Mouse (Mus musculus) layer of hippocampus, postnatal 25 days (tissue): ENCODE data around the gene Elp4. TPM values are rescaled to one million over a fixed set of nuclear protein-coding genes. Genes with fewer than 3 reads are reported as not detected.

ENCODE experiments used
- DNase-seq, 2 experiments: peaks; one replicate each; pipeline ENCODE4 v3.0.0; 2022; ENCODE audit warnings: mixed read lengths in 2 of 2, low spot score in 1 of 2; ENCODE audit errors: extremely low spot score in 1 of 2
- total RNA-seq, 2 experiments: library from RNA; stranded (reverse); gene quantifications; 2 replicates each; pipeline ENCODE4 v1.2.3; 2021

The Elp4 gene
- total RNA-seq, 2 experiments from 2014 or later: 20.7 to 21.7 TPM

DNA sequence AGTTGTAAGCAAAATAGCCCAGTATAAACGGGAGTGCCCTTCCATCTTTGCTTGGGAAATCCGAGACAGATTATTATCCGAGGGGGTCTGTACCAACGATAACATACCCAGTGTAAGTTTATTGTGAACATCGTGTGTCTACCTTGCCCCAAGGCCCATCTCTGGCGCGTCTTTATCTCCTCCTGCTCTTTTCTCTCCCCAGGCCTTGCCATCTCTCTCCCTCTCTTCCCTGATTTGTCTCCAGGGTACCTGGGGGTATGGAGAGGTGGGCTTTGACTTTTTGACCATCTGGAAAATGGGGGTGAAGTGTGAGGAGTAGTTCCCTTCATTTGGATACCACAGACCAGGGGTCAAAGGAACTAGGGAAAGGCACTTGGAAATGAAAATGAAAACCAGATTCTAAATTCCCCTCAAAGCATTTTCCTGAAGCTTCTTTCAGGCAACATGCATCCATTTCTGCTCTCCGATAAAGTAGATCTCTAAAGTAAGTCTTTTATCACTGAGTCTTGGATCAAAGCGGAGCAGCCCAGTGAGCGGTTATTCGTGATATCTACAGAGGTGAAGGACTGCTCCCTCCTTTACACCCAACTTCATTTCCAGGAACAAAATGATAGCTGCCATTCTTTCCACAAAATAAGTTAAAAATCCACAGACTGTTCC lies 219.2 kb downstream of the Elp4 start:
- DNase-seq: no peak

DNA sequence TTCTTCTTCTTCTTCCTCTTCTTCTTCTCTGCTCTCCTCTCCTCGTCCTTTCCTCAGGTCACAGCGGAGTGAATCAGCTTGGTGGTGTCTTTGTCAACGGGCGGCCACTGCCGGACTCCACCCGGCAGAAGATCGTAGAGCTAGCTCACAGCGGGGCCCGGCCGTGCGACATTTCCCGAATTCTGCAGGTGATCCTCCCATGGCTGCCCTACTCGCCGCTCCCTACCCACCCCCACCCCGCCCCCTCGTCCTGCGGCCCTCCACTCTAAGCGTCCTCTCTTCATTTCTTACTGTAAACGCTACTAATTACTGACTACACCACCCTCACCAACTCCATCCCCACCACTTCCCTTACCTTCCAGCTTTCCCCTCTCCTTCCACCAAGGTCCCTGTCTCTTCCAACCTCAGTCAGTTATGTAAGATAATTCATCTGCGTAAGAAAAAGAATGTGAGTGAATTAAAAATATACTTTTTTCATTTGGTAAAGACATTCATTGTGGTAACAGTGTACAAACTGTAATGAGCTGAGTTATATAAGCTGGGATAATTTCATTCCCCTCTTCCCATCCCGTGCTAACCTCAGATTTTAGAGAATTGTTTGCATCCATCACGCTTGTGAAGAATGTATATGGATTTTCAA lies 220.5 kb downstream of the Elp4 start:
- DNase-seq: no peak

DNA sequence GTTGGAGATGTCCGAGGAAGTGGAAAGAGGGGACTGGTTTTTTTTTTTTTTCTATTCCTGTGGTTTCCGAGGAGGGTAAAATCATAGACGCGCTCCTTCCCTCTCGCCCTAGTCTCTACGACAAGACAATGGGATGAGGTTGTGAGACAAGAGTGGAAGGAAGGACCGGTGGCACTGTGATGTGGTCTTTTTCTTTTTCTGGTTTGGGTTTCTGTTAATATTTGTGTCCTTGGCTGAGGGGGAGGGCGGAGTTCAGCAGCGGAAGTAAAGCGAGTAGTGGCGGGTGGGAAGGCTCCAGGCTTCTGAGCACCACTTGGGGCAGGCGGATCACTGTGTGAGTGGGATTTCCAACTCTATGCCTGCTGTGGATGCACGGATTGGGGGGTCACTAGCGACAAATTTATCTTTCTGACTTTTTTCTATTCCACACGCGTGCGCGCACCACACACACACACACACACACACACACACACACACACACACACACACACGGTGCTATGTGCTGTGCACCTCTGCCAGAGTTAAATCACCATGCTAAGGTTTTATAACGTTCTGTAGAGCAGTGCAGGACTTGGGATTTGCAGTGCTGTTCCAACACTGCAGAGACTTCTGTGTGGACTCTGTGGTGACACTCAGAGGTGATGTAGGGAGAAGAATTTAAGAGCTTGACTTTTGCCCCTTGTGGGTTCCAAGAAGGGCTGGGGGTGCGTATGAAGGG lies 221.6 kb downstream of the Elp4 start:
- no peak for DNase-seq

DNA sequence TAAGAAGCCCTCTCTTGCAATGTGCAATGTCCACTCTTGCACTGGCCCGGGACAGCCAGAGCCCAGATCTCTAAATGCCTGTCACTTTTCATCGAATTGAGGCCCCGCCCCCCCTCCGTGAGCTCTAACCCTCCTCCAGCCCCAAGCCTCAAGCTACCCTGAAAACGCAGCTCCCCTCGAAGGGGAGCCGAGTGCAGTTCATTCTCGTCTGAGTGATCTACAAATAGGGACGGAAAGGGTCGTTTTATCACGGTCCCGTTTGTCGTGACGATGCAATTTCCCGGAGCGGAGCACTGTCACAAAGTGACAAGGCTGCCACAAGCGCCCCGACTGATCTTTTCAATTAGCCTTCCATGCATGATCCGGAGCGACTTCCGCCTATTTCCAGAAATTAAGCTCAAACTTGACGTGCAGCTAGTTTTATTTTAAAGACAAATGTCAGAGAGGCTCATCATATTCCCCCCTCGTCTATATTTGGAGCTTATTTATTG lies 222.3 kb downstream of the Elp4 start:
- no peak for DNase-seq

DNA sequence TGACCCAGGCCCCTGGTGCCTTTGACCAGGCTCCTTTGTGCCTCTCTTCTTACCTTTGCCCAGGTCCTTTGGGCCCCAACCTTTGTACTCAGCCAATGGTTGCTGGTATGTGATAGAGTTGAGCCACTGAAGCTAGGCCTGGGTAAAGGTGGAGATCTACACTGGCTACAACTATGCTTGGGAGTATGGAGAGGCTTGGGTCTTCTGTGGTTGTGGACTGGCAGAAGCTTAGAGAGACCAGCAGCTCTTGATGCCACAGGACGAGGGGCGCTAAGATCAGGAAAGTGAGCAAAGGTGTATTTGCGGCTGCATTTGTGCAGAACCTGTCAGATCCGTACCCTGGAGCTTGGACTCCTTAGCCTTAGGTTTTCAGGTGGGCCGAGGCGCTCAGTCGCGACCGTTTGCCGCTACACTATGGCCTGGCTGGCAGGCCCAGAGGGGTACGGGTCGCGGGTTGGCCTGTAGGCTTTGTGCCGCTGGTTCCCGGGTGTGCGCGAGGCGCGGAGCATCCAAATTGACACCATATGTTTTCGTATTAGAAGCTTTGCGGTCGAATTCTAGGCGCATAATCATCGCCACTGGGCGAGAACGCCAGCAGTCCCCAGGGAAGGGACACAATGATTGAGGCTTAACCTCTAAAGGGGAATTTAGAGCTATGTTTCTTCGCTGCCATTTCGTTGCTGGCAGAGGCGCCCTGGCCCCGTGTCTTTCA lies 223.2 kb downstream of the Elp4 start:
- no peak for DNase-seq

DNA sequence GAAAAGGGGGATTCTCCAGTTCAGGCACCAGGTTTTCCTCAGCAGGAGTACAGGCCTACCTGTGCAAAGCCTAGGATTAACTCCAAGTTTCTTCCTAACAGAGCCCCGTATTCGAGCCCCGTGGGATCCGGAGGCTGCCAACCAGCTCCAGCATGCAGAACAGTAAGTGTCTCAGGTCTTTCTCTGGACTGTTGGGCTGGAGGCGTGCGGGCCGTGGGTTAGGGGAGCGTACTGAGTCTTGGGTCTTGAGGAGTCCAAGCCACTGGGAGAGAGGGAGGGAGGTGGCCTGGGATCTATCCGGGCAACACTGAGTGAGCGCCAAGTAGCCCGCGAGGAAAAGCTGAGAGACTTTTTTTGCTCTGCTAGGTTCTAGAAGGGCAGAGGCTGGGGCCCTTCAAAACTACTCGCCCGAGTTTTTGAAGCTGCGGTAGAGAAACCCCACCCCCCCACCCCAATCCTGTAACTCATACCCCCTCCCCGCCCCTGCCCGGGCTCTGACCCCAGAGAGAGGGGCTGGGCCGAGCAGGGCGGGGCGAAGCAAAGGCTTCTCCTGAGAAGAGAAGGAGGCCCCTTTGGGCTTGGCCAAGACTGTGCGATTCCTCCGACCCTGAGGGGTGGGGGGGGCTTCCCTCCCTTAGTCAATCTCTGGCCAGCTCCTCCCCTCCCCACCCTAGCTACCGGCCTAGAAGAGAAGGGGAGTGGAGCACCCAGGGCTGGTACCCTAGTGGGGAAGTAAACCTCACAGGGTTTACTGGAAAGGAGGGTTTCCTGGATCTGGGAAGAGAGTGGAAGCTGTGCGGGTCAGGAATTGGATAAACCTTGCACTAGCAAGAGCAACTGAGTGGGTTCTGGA lies 224.0 kb downstream of the Elp4 start:
- DNase-seq: peak in 1 of 2 experiments; percentile 3

DNA sequence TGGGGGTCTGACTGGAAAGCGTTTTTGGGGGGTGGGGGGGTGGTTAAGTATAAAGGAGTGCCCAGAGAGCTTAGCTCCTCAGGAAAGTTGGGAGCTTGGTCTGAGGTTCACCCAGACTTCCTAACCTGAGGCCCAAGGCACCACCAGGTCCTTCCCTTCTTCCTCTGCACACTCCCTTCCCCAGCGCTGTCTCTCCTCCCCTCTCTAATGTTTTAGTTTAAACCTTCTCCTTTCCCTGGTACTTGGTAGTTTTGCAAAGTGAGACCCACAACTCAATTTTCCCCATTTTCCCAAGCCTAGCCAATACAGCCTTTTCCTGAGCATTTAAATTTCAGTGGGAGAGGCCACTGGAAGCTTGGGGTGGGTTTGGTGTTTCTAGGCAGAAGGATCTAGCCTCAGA lies 225.0 kb downstream of the Elp4 start:
- DNase-seq: no peak

DNA sequence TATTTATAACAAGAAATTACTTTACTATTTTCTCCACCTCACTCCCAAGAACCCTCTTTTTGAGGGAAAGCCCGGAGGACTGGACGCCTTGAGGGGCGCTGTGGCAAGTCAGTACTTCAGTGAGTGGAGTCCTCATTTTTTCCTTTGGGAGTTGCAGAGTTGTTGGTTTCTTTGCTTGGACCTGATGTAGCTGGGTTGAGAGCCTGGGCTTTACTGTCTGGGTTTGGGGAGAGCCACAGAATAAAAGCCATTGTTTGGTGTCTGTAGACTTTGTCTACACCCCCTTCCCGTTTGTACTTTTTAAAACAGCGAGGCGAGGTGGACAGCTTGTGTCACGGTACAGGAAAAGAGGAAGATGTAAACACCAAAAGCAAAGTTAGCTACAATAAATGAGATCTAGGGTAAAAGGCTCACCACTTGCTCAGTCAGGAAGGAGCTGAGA lies 225.5 kb downstream of the Elp4 start:
- no peak for DNase-seq

DNA sequence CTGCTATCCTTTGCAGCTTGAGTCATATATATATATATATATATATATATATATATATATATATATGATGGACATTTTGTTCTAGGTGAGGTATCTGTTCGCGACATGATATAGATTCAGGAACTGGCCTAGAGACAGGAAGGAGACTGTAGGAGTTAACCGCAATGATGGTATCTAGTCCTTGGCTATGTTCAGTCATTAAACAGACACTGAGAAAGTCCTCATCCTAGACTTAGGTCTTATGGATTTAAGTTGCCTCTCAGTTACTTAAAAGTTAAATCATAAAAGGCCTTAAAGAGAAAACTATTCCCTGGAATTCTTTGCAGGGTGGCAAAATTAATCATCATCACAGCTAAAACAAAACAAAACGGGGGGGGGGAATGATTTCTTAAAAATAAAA lies 226.1 kb downstream of the Elp4 start:
- DNase-seq: no peak

DNA sequence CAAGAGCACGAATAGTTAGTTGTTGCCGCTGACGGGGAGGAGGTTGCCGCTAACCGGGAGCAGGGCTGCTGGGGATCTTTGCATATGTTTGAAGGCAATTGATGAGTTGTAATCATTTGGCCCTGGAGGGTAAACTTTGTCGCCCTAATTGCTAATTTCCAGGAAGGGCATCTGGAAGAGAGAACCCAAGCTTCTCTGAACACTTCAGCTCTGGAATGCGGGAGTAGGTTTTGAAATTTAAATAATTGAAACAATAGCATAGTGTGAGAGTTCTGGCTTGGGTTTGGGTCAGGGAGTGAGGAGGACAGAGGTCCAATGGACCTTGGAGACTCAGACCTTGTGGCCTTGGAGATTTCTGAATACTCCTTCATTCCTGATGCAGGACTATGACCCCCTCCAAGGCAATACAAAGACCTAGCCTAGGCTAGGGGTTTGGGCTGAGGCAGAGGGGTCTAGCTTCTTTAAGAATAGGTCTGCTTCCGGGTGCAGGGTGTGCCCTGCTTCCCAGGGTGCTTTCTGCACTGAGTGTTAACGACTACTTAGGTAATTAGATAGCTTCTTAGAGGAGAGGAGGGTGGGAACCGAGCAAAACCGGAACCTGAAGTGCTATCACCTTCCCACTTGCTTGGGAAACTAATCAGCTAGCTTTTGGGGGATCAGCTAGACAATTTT lies 226.8 kb downstream of the Elp4 start:
- no peak for DNase-seq

DNA sequence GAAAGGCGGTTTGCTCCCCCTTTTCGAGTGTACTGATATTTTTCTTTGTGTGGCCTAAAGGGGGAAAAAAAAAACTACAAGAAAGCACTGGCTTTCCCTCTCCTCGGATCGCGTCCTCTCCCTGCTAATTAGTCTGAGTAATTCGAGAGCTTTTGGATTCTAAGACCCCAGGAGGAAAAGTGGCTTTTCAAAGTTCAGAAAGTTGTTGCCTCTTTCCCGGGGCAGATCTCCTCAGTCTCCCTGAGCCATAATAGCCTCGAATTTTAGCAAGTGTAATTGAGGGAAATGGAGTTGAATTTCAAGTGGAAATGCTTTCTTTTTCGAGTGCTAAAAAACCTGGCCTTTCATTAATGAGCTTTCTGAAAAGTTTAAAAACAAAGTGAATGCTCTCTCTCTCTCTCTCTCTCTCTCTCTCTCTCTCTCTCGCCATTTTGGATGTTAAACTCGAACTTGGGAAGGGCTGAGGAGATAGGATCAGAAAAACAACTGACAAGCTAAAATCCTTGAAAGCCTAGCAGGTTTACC lies 227.4 kb downstream of the Elp4 start:
- no peak for DNase-seq

DNA sequence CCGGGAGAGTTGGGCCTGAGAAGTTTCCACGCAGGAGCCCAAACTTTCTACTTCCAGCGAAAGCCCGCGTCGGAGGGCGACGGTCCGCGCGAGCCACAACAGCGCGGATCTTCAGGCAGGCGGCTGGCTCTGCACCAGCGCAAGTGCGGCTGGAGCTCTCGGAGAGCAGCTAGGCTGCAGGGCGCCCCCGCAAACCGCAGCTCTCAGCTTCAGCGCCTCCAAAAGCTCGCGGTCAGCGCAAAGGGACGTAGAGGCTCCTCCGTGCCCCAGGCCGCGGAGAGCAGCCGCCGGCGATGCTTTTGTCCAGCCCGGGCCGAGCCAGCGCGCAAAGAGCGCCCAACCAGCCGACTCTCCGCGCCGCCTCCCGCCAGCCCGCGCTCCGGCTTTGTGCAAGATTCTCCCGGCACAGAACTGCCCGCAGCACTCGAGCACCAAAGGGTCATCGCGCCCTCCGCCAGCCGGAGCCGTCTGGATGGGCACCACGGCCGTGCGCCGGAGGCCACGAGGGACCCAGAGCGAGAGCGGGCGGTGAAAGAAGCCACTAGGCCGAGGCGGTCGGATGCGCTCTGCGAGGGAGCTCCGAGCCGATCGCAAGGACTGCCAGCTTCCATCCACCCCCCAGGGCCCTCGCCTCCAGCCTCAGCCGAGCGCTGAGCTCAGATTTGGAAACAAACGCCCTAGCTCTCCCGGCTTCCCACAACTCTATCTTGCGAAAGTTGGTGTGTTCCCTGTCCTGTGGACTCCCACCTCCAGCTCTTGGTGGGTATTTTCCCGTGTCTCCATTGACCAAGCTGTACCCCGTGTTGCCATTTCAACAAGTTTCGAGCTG lies 228.1 kb downstream of the Elp4 start:
- no peak for DNase-seq

DNA sequence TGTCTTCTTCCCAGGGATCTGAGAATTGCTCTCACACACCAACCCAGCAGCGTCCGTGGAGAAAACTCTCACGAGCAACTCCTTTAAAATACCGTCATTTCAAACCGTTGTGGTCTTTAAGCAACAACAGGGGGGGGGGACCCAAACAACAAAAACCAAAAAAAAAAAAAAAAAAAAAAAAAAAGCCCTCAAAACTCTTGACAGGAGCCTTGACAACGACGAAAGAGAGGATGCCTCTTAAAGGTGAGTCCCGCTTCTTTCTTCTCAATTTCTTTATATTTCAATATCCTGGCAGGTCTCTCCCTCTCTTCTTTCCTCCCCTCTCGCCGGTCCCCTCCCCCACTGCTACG lies 228.7 kb downstream of the Elp4 start:
- DNase-seq: no peak

DNA sequence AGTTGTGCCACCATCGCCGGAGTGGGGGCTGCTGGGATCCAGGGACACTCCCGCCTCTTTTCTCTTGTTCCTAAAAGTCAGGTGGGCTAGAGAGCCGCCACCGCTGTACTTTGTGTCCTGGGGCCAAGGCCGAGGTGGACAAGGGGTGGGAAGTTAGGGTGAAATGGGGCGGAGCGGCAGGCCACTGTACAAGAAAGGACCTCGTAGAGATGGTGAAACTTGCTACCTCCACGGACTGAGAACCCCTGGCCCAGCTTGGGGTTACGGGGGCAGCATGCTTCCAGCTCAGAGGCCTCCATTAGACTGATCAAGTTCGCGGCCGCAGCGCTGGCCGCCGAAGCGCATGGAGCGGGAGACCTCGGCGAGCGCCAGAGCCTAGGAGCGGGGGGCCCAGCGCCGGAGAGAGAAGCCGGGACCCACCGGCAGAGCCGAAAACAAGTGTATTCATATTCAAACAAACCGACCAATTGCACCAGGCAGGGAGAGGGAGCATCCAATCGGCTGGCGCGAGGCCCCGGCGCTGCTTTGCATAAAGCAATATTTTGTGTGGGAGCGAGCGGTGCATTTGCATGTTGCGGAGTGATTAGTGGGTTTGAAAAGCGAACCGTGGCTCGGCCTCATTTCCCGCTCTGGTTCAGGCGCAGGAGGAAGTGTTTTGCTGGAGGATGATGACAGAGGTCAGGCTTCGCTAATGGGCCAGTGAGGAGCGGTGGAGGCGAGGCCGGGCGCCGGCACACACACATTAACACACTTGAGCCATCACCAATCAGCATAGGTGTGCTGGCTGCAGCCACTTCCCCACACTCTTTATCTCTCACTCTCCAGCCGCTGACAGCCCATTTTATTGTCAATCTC lies 229.3 kb downstream of the Elp4 start:
- peak in 1 of 2 experiments; percentile 66 for DNase-seq

DNA sequence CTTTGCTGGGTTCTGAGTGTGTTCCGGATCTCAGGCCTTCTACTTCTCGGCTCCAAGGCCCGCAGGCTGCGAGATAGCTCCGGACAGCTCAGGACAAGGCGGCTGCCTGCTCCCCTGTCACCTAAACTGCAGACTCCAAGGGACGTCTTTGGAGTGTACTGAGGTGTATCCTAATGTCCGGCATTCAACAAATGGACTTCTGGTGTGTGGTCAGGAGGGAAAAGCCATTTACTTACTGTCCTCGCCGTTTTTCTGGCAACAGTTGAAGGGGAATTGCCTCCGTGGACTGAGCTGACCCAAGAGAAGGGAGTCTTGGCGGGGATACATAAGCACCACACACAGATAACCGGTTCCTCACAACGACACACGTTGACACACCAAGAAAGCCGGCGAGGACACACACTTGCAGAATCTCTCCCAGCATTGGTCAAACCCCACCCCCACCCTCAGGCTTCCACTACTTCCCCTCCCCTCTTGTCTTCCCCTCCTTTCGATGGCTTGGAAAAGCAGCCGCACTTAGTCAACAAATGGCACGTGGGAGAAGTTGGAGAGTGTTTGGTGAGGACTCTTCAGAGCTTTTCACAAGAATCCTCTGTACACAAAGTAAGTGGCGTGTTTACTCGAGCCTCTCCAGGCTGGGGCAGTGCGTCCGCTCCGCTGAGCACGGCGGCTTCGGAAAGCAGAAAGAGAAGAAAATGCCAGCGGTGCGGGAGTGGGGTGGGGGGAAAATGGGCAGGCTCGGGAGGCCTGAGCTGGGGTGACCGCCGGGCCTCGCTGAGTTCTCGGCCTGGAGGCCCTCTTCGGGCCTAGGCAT lies 230.1 kb downstream of the Elp4 start:
- no peak for DNase-seq

DNA sequence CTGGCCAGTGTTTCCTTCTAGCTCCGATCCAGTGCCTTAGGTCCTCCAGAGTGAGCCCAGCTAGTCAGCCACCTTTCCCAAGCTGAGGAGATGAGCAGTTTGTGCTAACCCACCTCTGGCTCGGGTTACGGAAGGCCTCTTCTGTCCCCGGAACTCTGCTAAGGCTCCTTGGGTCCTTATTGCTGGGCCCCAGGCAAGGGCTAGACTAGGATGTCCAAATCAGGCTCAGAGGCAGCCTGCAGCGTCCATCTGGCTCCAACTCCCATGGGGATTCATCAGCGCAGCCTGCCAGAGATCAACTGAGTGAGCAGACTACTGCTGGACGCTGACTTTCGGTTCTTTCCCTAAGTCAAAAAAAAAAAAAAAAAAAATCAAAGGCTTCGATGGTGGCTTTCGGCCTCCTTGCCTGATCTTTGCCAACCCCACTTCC lies 230.7 kb downstream of the Elp4 start:
- no peak for DNase-seq

DNA sequence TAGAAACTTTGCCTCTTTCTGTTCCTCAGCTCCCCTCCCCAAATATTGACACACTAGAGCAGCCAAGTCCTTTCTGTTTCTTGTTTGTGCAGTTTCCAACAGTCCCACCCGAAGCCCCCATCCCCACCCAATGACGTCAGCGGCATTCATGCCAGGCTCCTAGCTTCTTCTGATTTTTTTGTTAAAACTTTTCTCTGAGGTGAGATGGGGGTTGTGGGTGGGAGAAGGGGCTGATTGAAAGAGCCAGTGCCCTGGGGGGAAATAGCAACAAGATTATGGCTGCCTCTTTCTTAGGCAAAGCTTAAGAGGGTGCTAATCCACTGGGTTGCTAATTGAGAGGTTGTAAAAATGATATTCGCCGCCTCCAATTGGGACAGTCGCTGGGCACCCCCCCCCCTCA lies 231.3 kb downstream of the Elp4 start:
- no peak for DNase-seq
